Mouse (Mus musculus) heart, embryonic 13.5 days (tissue): ENCODE measurements at regions not wholly inside any gene's neighbourhood (a gene's known extent, or its start where the extent isn't known, plus 50 kb on each side); places are given as distances from the start of the nearest gene placed in this dataset.

Experiments
- ATAC-seq: fragments of 200-750 bp; cut with Nextera tagmentation; 2 replicates; pipeline ENCODE4 v1.8.0; 2017; ENCODE audit warnings: moderate TSS enrichment; ENCODE audit not compliant: insufficient number of reproducible peaks, low FRiP score, low TSS enrichment; ENCODE audit errors: extremely low read depth
- H3K27ac ChIP-seq: fragments of 300-500 bp; sonication (generic); replicated peaks from 2 replicates; pipeline ENCODE4 v1.5.1; 2015; ENCODE audit warnings: moderate library complexity, mild to moderate bottlenecking, inconsistent platforms
- H3K27me3 ChIP-seq: fragments of 300-500 bp; sonication (generic); replicated peaks from 2 replicates; pipeline ENCODE4 v1.6.1; 2015; ENCODE audit warnings: mild to moderate bottlenecking, inconsistent platforms
- H3K36me3 ChIP-seq: fragments of 300-500 bp; sonication (generic); 2 replicates; pipeline ENCODE4 v1.6.1; 2015; ENCODE audit warnings: mild to moderate bottlenecking, inconsistent platforms
- H3K4me1 ChIP-seq: fragments of 300-500 bp; sonication (generic); 2 replicates; pipeline ENCODE4 v1.6.1; 2015; ENCODE audit warnings: inconsistent platforms
- H3K4me2 ChIP-seq: fragments of 300-500 bp; sonication (generic); 2 replicates; pipeline ENCODE4 v1.6.1; 2015; ENCODE audit warnings: inconsistent platforms, mild to moderate bottlenecking, moderate library complexity
- H3K4me3 ChIP-seq: fragments of 300-500 bp; sonication (generic); 2 replicates; pipeline ENCODE4 v1.5.1; 2015; ENCODE audit warnings: moderate library complexity, mild to moderate bottlenecking, inconsistent platforms
- H3K9ac ChIP-seq: fragments of 300-500 bp; sonication (generic); 2 replicates; pipeline ENCODE4 v1.6.1; 2015; ENCODE audit warnings: inconsistent platforms, mild to moderate bottlenecking, moderate library complexity
- H3K9me3 ChIP-seq: fragments of 300-500 bp; sonication (generic); 2 replicates; pipeline ENCODE4 v1.6.1; 2016; ENCODE audit warnings: inconsistent platforms
- WGBS: fragments of 180-500 bp; shearing (Covaris S2); methylation state at CpG from one replicate; pipeline ENCODE4 v1.1.7; 2015; ENCODE audit warnings: mixed read lengths; 5-methylcytosine and 5-hydroxymethylcytosine counted together

DNA sequence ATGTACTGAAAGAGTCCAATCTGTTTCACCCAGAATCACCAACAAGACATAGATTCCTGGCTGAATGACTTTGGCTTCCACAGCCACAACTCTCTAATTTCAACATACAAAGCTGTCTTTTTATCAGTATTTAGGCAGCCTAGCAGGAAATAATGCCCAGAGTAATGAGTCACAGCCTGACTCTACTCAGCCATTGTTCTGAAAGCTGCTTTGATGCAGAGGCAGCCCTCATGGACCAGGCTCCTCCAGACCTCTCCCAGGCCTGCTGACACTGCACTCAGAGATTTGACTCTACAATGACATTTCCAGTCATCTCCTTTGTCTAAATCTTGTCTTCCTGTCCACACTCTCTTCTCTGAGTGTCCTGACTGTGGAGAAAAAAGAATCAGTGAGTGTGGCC, 250.4 kb downstream of the Tle4 start:
- Histone ChIP-seq H3K27ac (0 out of 2 replicates have a peak overlapping the region, but pooled peaks have one; percentile 48), H3K9ac (no peak overlapping the region), H3K4me1 (0 out of 2 replicates have a peak, but pooled peaks cover 4% of the 10 kb centered on the region), H3K9me3 (no peaks in the 10 kb centered on the region), H3K4me2 (no peak overlapping the region), H3K27me3 (peaks cover 24% of the 10 kb centered on the region), H3K4me3 (no peak overlapping the region), H3K36me3 (no peaks in the 10 kb centered on the region)
- ATAC-seq, result no peak; the same call in 1 of the 2 replicates

- Histone ChIP-seq H3K4me2 (no peak overlapping the region), H3K27ac (no peak overlapping the region), H3K4me1 (0 out of 2 replicates have a peak, but pooled peaks cover 4% of the 10 kb centered on the region), H3K9ac (no peak overlapping the region), H3K9me3 (no peaks in the 10 kb centered on the region), H3K27me3 (peaks cover 37% of the 10 kb centered on the region), H3K4me3 (no peak overlapping the region), H3K36me3 (no peaks in the 10 kb centered on the region)
- WGBS, result 78% methylated on average over 2 of the region's 2 CpGs
- no peak for ATAC-seq
Observed at GRCm38 (mm10) chr19:14349753-14350152, 248.1 kb downstream of the Tle4 start.

DNA sequence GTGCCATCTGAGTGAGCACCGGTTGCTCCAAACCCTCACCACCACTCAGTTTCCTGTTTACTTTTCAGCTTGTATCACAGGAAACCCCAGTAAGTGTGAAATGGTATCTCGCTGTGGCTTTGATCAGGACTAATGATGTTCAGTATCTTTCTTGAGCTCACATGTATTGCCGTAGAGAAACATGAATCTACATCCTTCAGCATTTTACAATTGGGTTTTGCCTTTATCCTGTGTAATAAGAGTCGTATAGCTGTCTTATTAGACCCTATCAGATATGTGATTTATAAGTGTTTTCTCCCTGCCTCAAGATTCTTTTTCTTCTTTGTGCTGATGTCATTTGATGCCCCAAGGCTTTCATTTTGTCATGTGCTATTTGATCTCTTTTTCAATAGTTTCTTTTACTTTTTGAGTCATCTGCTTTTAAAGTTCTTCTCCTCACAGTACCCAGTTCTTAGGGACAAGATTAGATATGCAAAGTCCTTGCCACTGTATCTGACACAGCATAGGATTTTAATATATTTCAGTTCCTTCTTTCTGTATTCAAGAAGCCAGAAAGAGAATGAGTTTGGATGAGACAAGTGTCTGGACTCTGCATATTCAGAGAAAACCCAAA, 246.0 kb downstream of the Tle4 start:
- Histone ChIP-seq H3K27me3 (peaks cover 37% of the 10 kb centered on the region), H3K4me1 (0 out of 2 replicates have a peak, but pooled peaks cover 4% of the 10 kb centered on the region), H3K9me3 (no peaks in the 10 kb centered on the region), H3K4me2 (no peak overlapping the region), H3K27ac (no peak overlapping the region), H3K9ac (no peak overlapping the region), H3K4me3 (no peak overlapping the region), H3K36me3 (no peaks in the 10 kb centered on the region)
- 43% methylated on average over 4 of the region's 4 CpGs for WGBS
- ATAC-seq, result no peak

DNA sequence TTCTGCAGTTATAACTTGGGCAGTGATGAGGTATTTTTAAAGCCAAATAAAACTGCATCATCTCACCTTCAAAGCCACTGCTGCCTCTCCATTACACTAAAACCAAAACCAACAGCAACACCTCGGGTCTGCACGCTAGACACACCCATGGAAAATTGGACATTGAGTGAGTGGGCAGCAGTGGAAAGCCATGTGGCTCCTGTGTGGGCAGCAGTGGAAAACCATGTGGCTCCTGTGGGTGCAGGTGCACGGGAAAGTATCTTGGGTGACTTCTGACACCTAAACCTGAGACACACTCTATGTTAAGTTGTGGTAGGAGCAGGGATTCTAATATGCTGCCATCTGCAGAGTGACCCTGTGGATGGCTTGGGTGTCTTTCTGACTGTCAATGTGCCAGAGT, 245.3 kb downstream of the Tle4 start:
- peaks cover 37% of the 10 kb centered on the region for H3K27me3 ChIP-seq
- H3K36me3 ChIP-seq, result no peaks in the 10 kb centered on the region
- no peak overlapping the region for H3K4me3 ChIP-seq
- WGBS, result 77% methylated on average over 3 of the region's 3 CpGs
- no peak overlapping the region for H3K4me2 ChIP-seq
- no peak for ATAC-seq
- no peaks in the 10 kb centered on the region for H3K9me3 ChIP-seq
- H3K9ac ChIP-seq, result no peak overlapping the region
- H3K27ac ChIP-seq, result no peak overlapping the region
- H3K4me1 ChIP-seq, result no peaks in the 10 kb centered on the region

- H3K9me3 ChIP-seq, result no peaks in the 10 kb centered on the region
- no peaks in the 10 kb centered on the region for H3K4me1 ChIP-seq
- H3K27me3 ChIP-seq, result peaks cover 40% of the 10 kb centered on the region
- WGBS, result 49% methylated on average over 4 of the region's 4 CpGs
- H3K36me3 ChIP-seq, result no peaks in the 10 kb centered on the region
- no peak for ATAC-seq
- no peak overlapping the region for H3K4me2 ChIP-seq
- H3K9ac ChIP-seq, result no peak overlapping the region
- no peak overlapping the region for H3K4me3 ChIP-seq
- no peak overlapping the region for H3K27ac ChIP-seq
Observed at GRCm38 (mm10) chr19:14353151-14353550, 244.7 kb downstream of the Tle4 start.

DNA sequence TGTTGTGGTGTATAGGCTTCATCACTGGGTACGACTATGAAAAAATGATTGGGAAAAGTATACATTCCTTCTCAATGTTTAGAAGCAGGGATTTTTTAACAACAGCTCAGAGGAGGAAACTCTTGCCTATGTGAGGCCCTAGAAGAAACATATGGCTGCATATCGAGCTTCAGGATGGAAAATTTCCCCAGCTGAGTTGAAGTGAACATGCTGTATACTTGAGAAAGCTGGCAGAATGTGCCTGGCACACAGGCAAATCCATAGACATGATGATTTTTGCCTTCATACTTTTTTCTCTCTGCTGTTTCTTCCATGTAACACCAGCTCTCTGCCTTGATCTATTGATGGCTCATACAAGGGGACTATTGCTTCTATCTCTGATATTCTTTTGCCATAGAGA, 242.7 kb downstream of the Tle4 start:
- no peak overlapping the region for H3K4me2 ChIP-seq
- ATAC-seq, result no peak
- WGBS, result 67% methylated on average over 2 of the region's 2 CpGs

GRCm38 (mm10) chr19:14355946-14356345, 241.9 kb downstream of the Tle4 start:
- no peak for ATAC-seq
- H3K4me3 ChIP-seq, result no peak overlapping the region
- no peaks in the 10 kb centered on the region for H3K9me3 ChIP-seq
- H3K4me1 ChIP-seq, result no peaks in the 10 kb centered on the region
- no peaks in the 10 kb centered on the region for H3K36me3 ChIP-seq
- H3K27ac ChIP-seq, result no peak overlapping the region
- no peak overlapping the region for H3K4me2 ChIP-seq
- no peak overlapping the region for H3K9ac ChIP-seq
- H3K27me3 ChIP-seq, result peaks cover 34% of the 10 kb centered on the region; the same call in 1 of the 2 replicates

More for the DNA sequence above, 242.7 kb downstream of the Tle4 start:
- Histone ChIP-seq H3K4me3 (no peak overlapping the region), H3K36me3 (no peaks in the 10 kb centered on the region), H3K9me3 (no peaks in the 10 kb centered on the region), H3K4me1 (no peaks in the 10 kb centered on the region), H3K9ac (no peak overlapping the region), H3K27me3 (peaks cover 35% of the 10 kb centered on the region), H3K27ac (no peak overlapping the region)

DNA sequence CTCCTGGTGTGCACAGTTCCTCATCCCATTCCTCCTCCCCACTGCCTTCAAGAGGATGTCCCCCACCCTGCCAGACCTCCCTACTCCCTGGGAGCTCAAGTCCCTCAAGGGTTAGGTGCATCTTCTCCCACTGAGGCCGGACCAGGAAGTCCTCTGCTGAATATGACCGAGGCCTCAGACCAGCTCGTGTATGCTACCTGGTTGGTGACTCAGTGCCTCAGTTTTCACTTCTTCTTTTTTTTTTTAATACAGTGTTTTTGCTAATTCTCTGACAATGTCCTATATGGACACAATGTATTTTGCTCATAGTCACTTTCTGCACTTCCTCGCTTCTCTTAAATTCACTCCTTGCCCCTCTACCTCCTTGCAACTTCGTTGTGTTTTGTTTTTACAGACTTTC, 237.2 kb downstream of the Tle4 start:
- 75% methylated on average over 5 of the region's 5 CpGs for WGBS
- no peak overlapping the region for H3K27ac ChIP-seq
- H3K9me3 ChIP-seq, result no peaks in the 10 kb centered on the region
- no peak overlapping the region for H3K4me3 ChIP-seq
- H3K27me3 ChIP-seq, result peaks cover 28% of the 10 kb centered on the region
- no peak overlapping the region for H3K9ac ChIP-seq
- H3K36me3 ChIP-seq, result no peaks in the 10 kb centered on the region
- H3K4me1 ChIP-seq, result no peaks in the 10 kb centered on the region
- no peak overlapping the region for H3K4me2 ChIP-seq
- ATAC-seq, result no peak

DNA sequence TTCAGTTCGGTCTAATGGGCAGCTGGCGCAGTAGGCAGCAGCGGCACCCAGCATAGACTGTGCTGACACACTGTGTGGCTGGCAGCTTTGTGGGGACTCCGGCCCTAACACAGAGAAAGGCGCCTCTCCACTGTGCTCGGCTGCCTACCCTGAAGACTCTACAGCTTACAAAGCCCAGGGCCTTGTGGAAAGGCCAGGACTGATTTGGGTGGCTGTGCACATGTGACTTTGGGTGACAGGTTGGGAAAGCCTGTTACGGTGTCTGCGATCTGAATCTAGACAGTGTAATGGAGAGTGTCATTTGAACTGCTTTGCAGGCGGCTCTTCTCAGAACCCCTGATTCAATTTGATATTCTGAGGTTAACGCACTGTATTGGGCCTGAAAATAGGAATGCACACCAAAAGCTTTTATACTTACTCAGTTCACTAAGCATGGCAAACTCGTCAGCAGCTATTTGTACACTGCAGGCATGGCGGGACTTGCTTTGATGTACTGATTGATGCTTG, 228.7 kb downstream of the Tle4 start:
- WGBS, result 75% methylated on average over 12 of the region's 12 CpGs
- no peak overlapping the region for H3K27ac ChIP-seq

GRCm38 (mm10) chr19:14371360-14371759, 226.5 kb downstream of the Tle4 start:
- ATAC-seq, result no peak
- H3K36me3 ChIP-seq, result no peaks in the 10 kb centered on the region
- H3K4me1 ChIP-seq, result no peaks in the 10 kb centered on the region
- no peak overlapping the region for H3K4me2 ChIP-seq
- H3K4me3 ChIP-seq, result no peak overlapping the region
- H3K9me3 ChIP-seq, result no peaks in the 10 kb centered on the region
- 81% methylated on average over 5 of the region's 5 CpGs for WGBS
- H3K27ac ChIP-seq, result no peak overlapping the region
- no peak overlapping the region for H3K9ac ChIP-seq
- peaks cover 39% of the 10 kb centered on the region for H3K27me3 ChIP-seq

More for the DNA sequence above, 228.7 kb downstream of the Tle4 start:
- no peak overlapping the region for H3K9ac ChIP-seq
- no peaks in the 10 kb centered on the region for H3K9me3 ChIP-seq
- no peaks in the 10 kb centered on the region for H3K4me1 ChIP-seq
- peaks cover 36% of the 10 kb centered on the region for H3K27me3 ChIP-seq
- H3K4me2 ChIP-seq, result no peak overlapping the region
- no peak for ATAC-seq
- no peak overlapping the region for H3K4me3 ChIP-seq
- H3K36me3 ChIP-seq, result no peaks in the 10 kb centered on the region

DNA sequence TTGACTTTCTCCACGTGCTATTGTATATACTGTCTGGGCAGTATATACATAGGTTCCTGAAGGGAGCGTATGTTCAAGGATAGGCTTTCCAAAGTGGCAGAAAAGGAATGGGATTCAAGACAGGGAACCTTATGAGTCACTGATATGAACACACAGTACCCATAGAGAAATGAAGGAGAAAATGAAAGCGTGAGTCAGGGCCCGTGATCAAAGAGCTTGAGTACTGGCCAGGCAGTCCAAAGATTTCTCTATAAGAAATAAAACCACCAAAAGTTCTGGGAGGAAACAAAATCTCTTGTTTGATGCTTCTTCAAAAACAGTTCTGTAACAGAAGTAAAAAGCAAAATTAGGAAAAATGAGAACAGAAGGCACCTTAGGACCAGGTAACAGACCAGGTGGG, 223.9 kb downstream of the Tle4 start:
- no peaks in the 10 kb centered on the region for H3K4me1 ChIP-seq
- H3K4me2 ChIP-seq, result no peak overlapping the region
- no peak for ATAC-seq
- peaks cover 45% of the 10 kb centered on the region for H3K27me3 ChIP-seq
- H3K9me3 ChIP-seq, result no peaks in the 10 kb centered on the region
- H3K9ac ChIP-seq, result no peak overlapping the region
- no peak overlapping the region for H3K27ac ChIP-seq
- H3K36me3 ChIP-seq, result no peaks in the 10 kb centered on the region
- WGBS, result 78% methylated on average over 4 of the region's 4 CpGs
- H3K4me3 ChIP-seq, result no peak overlapping the region

- no peak overlapping the region for H3K27ac ChIP-seq
- H3K36me3 ChIP-seq, result no peaks in the 10 kb centered on the region
- H3K9ac ChIP-seq, result no peak overlapping the region
- no peaks in the 10 kb centered on the region for H3K4me1 ChIP-seq
- no peaks in the 10 kb centered on the region for H3K9me3 ChIP-seq
- H3K4me3 ChIP-seq, result no peak overlapping the region
- peaks cover 58% of the 10 kb centered on the region for H3K27me3 ChIP-seq
- no peak for ATAC-seq
- H3K4me2 ChIP-seq, result no peak overlapping the region
Observed at GRCm38 (mm10) chr19:14380898-14381297, 217.0 kb downstream of the Tle4 start.
